Mouse (Mus musculus) Patski (cell line): ENCODE results near the gene Dnajc8. TPM values are rescaled to one million over a fixed set of nuclear protein-coding genes. Genes with fewer than 3 reads are reported as not detected.
"Not testable (repeated sequence)": the region's sequence is repeated elsewhere in the genome, so short reads cannot be mapped to it uniquely, and the experiment has no call there.

Source experiments
- ATAC-seq: fragments of 100-300 bp; one replicate; pipeline ENCODE4 v1.8.0; 2021
- CTCF ChIA-PET: fragments of 350-600 bp; sonication (Branson Sonifier 250); formaldehyde crosslinking; loops from one replicate; lab custom pipeline; 2022; ENCODE audit warnings: inconsistent platforms; lab: Charles Lee
- POLR2A ChIA-PET: fragments of 350-600 bp; sonication (Branson Sonifier 250); formaldehyde crosslinking; loops from one replicate; lab custom pipeline; 2022; ENCODE audit warnings: antibody characterized with exemption, inconsistent platforms; lab: Charles Lee
- DNase-seq: peaks from one replicate; pipeline ENCODE4 v3.0.0-alpha.2; 2011; ENCODE audit warnings: low read depth, low spot score
- H3K27me3 ChIP-seq: fragments of 371-371 bp; one replicate; pipeline ENCODE4 v1.5.1; 2021
- CTCF ChIP-seq: fragments of 100-300 bp; IDR thresholded peaks from one replicate; pipeline ENCODE4 v1.5.1; 2021
- in situ Hi-C: fragments of 300-500 bp; cut with MboI; formaldehyde crosslinking; loops from 3 replicates; pipeline ENCODE4 v1.11.1; 2018; ENCODE audit warnings: low pct_unique_long_range_greater_than_20kb, mixed read lengths
- polyA plus RNA-seq: library from polyadenylated mRNA; unstranded; gene quantifications from one replicate; pipeline ENCODE4 v1.2.3, GENCODE M21; 2021

Dnajc8 gene
- polyA plus RNA-seq, 1 experiment from 2014 or later = 149 TPM

DNA sequence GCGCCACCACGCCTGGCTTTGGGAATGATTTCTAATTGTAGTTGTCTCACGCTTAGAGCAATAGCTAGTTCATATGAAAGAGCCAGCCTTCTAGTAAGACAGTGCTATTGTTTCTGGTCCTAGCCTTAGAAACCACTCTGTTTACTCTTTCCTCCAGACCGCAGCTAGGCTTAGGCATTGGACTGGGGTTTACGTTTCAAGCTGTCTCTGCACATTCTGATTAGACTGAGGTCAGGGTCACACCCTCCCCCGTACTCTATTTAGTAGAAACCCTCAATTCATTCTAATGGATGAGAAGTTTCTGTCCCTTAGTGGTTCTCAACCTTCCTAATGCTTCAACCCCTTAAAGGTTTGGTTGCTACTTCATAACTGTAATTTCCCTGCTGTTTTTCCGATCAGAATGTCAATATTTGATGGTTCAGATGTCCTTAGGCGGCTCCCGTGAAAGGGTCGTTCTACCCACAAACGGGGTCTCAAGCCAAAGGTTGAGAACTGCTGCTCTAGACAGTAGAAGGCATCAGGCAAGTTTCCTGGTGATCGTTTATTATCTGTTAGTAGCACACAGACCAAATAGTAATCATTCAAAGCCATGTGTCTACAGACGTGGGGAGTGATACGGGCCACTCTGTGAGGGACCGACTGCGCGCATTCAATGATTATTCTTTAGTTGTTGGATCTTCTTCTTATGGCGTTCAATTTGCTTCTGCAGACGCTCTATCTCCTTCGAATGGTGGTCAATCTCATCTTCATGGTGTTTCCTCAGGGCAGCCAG is 5.1 kb upstream of the Dnajc8 start:
- POLR2A ChIA-PET = no interaction called here
- TF ChIP-seq CTCF = no peak
- in situ Hi-C loops = no loop called here
- DNase-seq = no peak
- H3K27me3 ChIP-seq = no peaks in the 10 kb centered on the region
- ATAC-seq = no peak
- CTCF ChIA-PET = no interaction called here

DNA sequence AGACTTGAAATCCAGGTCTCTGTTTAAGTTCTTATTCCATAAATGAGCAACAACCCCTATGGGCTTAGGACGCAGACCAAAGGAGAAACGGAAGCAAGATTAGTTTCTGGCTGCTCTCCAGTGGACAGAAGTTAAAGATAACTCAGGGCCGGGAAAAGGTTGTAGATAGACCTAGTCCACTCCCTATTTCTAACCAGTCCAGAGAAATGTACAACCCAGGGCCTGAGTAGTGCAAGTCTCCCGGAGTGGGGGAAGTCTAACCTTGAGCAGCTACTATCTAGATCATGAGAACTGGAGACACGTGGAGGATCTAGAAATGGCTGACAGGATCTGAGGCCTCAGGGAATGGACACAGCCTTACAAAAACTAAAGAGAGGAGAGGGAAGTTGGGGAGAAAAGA is 2.9 kb upstream of the Dnajc8 start:
- POLR2A ChIA-PET = interaction anchor here (1.4 kb wide), 1 partner anchor 15 kb away, joined by 4 read pairs; no protein-coding TSS in a partner anchor
- CTCF ChIA-PET = no interaction called here
- DNase-seq = no peak
- TF ChIP-seq CTCF = no peak
- no peaks in the 10 kb centered on the region for H3K27me3 ChIP-seq
- in situ Hi-C loops = no loop called here
- ATAC-seq = no peak

DNA sequence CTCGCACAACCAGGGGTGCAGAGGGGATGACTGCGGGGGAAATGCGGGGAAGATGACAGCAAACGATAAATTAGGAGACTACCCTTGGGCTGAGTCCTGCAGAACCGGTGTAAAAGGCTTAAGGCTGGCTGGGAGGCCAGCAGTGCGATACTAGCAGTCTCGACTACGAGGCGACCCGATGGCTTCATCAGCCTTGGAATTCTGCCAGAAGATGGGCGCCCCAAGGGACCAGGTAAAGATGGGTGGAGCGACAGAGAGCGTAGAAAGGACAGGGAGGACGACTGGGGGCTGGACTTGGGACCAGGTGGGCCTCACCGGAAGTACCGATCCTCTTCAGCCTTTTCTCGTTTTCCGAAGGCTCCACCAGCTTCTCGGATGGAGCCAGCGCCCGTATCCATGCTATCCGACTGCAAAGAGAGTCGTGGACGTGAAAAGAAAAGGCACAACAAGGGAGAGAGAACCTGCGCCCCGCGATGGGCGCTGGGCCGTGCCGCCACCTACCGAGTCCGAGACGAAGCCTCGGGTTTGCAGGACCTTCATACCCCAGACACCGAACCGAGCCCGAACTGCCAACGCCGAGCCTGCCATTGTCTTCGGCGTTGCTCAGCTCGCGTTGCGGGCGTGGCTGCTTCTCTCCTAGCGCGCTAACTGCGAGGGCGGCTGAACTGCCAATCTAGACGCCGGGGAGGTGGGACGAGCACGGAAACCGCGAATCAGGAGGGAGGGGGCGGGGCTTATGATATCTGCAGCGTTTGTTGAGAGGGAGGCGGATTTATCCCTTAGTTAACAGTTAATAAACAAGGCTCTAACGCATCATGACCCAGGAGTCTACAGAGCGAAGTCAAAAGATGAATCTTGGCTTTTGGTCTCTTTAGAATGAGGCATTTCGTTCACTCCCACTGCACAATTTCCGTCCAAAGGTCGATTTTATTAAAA is 2.1 kb upstream of the Dnajc8 start, which contains the start of gene Atpif1:
TSS of gene Atpif1 (minus strand) at position 679 of the 936 bp plus-strand sequence.
- TF ChIP-seq CTCF = no peak
- DNase-seq = no peak
- CTCF ChIA-PET = no interaction called here
- in situ Hi-C loops = no loop called here
- H3K27me3 ChIP-seq = no peaks in the 10 kb centered on the region
- POLR2A ChIA-PET = interaction anchor here (1.4 kb wide), 1 partner anchor 16 kb away, joined by 4 read pairs; no protein-coding TSS in a partner anchor
- peak; percentile 88 for ATAC-seq

DNA sequence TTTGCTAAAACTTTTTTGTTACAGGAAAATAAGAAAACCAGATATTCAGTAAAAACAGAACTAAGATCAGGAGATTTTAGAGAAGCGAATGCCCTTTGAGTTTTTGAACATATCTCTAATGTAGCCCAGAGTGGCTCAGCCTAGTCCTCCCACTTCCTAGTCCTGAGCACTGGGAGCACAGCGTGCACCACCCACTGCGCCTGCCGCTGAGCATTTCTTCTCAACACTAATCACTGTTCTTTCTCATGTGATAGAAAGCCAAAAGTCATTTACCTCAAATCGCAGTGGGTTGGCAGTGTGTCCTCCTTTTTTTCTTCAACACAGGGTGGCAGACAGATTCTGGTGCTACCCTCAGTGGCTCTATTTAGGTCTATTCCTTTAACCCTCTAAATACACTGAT is 4.1 kb downstream of the Dnajc8 start:
- ATAC-seq (no peak), DNase-seq (no peak)
- no peaks in the 10 kb centered on the region for H3K27me3 ChIP-seq
- in situ Hi-C loops = no loop called here
- ChIA-PET POLR2A (no interaction called here), CTCF (no interaction called here)
- TF ChIP-seq CTCF = no peak

DNA sequence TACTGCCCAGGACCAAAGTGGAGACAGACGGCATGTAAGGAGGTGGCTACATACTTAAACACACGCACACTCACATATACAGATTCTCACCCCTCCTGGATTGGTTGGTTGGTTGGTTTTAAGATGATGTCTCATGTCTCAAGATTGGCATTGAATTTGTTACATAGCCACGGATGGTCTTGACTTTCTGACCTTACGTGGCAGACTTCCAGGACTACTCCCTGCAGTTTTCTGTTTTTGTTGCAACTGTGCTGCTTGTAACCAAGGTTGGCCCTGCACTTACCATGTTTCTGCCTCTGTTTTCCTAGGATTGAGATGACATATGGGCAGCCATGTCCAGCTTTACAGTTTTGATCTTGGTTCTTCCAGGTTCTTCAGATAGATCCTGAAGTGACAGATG is 6.1 kb downstream of the Dnajc8 start:
- ChIA-PET POLR2A (no interaction called here), CTCF (no interaction called here)
- ATAC-seq (no peak), DNase-seq (no peak)
- TF ChIP-seq CTCF = no peak
- H3K27me3 ChIP-seq = no peaks in the 10 kb centered on the region
- in situ Hi-C loops = no loop called here

DNA sequence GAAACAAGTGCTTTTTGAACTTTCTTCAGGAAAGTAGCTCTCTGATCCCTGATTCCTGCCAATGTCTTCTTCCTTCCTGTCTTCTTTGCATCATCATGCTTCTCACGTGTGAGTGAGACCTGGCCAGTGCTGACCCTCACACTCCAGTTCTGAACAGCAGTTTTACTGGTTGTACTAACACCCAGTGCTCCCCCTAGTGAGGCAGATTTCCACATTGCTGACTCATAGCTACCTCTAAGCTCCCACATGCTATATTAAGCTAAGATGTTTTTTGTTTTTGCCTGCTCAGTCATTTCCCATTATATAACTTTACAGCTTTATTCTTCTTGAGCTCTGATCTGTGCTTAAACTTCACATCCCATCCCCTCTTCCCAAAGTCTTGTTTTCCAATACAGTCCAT is 7.4 kb downstream of the Dnajc8 start:
- CTCF ChIA-PET = no interaction called here
- H3K27me3 ChIP-seq = no peaks in the 10 kb centered on the region
- DNase-seq (no peak), ATAC-seq (no peak)
- POLR2A ChIA-PET = no interaction called here
- in situ Hi-C loops = no loop called here
- no peak for TF ChIP-seq CTCF

DNA sequence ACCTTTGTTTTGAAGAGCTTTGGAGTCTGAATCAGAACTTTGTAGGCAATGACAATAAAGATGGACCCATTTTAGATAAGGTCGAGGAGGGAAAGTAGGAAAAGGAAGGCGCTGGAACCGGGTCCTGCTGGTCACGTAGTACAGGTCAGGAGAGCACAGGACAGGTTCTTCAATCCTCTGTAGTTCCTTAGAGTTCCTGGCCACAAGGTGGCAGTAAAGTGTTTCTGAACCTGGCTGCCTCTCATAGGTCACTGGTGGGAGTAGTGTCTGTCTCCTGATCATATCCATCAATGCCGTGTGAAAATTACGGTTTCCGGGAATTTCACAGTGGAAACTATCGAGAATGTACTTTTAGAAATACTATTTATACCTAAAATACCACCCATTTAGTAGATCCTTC is 10.5 kb downstream of the Dnajc8 start:
- no peak for ATAC-seq
- POLR2A ChIA-PET = interaction anchor here (0.9 kb wide), 1 partner anchor 91 kb away, joined by 3 read pairs; no protein-coding TSS in a partner anchor
- CTCF ChIA-PET = interaction anchor here (0.8 to 1.8 kb wide), 4 partner anchors 9 to 90 kb away, joined by 3 to 4 read pairs (median 4); no protein-coding TSS in a partner anchor
- DNase-seq = no peak
- in situ Hi-C loops = loop anchor here (5.0 kb wide), 1 partner anchor 91 kb away; the partner anchor contains the start of gene Eya3
- no peaks in the 10 kb centered on the region for H3K27me3 ChIP-seq
- TF ChIP-seq CTCF = peak; percentile 43

DNA sequence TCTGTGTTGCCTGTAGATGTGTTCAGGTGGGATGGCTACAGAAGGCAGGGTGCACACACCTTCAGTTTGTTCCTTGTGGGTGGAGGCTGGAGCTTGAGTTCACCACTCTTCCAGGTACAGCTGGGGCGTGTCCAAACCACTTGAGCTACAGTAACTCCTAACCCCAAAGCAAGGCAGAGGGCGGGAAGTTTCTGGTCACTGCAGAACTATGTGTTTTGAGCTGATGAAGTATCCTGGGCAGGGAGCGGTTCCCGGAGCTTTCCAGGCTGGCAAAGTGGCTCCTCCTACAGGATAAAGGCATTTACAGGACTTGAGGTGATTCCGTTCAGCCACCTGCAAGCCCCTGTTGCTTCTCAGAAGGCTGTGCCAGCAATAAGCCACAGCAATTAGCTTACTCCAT is 18.9 kb downstream of the Dnajc8 start:
- DNase-seq = no peak
- in situ Hi-C loops = no loop called here
- ChIA-PET CTCF (no interaction called here), POLR2A (no interaction called here)
- no peak for ATAC-seq
- no peak for TF ChIP-seq CTCF
- no peaks in the 10 kb centered on the region for H3K27me3 ChIP-seq

DNA sequence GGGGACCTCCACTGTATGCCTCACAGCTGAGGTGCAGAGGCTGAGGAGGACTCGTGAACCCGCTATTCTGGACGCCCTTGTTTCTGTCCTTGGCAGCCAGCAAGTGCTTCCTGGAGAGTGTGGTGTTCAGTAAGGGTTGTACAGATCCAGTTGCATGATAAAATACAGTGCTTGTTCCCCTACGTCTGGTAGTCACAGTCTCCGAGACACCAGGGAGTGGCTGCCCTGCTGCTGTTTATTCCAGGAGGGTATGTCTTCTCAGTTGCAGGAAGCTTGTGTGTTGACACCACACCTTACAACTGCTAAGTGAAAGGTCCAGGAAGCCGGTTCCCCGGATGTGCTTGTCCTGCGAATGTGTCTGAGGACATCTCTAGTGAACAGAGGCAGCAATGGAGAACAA is 19.3 kb downstream of the Dnajc8 start:
- no peak for ATAC-seq
- in situ Hi-C loops = no loop called here
- no peak for DNase-seq
- POLR2A ChIA-PET = no interaction called here
- no peak for TF ChIP-seq CTCF
- CTCF ChIA-PET = no interaction called here
- no peaks in the 10 kb centered on the region for H3K27me3 ChIP-seq

DNA sequence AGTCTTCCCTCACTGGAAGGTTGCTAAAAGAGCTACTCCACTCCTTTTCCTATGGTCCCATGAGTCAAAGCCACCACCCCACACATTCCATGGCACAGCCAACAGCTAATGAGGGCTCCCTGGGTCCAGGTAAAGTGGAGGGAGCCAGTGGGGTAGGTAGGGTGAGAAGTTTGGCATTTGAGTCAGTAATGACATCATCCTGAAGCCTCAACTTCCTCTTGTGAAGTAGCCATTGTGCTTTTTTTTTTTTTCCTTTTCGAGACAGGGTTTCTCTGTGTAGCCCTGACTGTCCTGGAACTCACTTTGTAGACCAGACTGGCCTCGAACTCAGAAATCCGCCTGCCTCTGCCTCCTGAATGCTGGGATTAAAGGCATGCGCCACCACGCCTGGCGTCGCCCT is 20.2 kb downstream of the Dnajc8 start:
- CTCF ChIA-PET, ATAC-seq, DNase-seq: not testable (repeated sequence)

More for the DNA sequence above, 20.2 kb downstream of the Dnajc8 start:
- H3K27me3 ChIP-seq, in situ Hi-C loops: not testable (repeated sequence)
- POLR2A ChIA-PET = interaction anchor here (0.6 kb wide), 1 partner anchor 8 kb away, joined by 3 read pairs; no protein-coding TSS in a partner anchor
